Mouse (Mus musculus) Muller cell, postnatal 12 days (primary cell): ENCODE results near the gene Gm9958.
A peak's percentile ranks its signal among the peaks of the same experiment; 100 is the strongest.

Experiments
- DNase-seq: peaks from one replicate; pipeline ENCODE4 v3.0.0-alpha.2; 2015; ENCODE audit errors: inconsistent ontology term

Gene Gm9958

GRCm38 (mm10) chr5:90367067-90367303, at the start of gene Gm9958:
Gm9958 (plus strand) TSS chr5:90367204.
- no peak for DNase-seq

DNA sequence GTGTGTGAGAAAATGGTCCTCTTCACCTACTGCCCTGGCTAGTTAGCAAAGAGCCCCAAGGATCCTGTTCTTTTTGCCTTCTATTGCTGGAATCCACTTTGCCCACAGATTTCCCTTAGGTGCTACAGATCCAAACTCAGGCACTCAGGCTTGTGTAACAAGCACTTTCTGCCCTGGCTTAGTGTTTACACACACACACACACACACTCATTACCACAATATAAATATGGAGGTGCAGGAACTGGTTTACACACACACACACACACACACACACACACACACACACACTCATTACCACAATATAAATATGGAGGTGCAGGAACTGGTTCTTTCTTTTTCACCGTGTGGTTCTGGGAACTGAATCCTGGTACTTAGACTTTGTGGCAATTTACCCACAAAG, 35.9 kb upstream of the Gm9958 start:
- DNase-seq, result no peak

DNA sequence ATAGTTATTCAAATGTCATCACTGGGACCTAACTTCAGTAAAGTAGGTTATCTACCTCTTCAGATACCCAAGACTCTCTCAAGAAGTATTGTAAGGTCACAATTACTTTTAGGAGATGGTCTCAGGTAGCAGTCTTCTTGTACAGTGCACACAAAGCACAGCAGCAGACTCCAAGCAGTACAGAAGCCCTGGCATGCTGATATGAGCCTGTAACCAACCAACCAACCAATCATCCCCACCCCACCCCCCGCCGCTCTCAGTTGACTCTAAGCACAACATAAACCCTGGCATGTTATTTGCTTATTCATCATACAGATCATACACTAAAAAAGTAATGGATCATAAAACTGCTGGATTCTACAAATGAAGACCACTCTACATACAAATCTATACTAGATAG, 34.5 kb upstream of the Gm9958 start:
- DNase-seq, result no peak

- no peak for DNase-seq
Measured at GRCm38 (mm10) chr5:90338177-90339091, 28.6 kb upstream of the Gm9958 start.

DNA sequence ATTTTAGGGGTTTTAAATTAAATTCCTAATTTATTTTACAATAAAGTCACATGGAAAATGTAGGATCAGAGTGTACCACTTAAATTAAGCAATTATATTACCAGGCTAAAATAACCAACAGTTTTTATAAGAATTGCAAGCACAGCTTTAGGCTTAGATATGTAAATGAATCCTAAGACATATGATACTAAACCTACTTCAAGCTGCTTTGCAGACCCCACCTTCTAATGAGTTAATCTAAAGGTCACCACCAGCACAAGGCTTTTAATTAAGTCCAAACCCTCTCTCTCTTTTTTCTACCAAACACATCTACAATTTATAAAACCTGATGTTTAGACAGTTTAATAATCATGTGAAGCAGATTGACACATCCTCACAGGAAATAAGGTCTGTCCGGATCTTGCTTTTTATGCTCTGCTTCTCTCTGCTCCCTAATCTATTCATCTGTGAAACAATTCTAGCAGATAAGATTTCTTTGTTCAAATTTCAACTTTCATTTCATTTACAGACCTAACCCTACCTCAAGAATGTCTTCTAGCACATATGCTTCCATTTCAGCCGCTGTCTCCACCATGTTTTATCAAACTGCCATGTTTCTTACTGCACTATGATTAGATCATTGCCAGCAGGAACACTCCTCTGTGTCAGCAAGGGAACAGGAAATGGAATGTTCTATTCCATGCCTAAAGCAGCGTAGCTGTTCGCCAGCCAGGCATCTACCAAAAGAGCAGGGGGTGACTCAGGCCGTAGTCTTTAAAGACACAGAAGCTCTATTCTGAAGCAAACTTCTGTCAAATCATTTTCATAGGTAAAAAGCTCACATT, 27.7 kb upstream of the Gm9958 start:
- DNase-seq, result peak; percentile 75

GRCm38 (mm10) chr5:90339953-90340343, 27.1 kb upstream of the Gm9958 start:
- DNase-seq, result no peak

GRCm38 (mm10) chr5:90340847-90341246, 26.2 kb upstream of the Gm9958 start:
- no peak for DNase-seq

- DNase-seq, result no peak
Measured at GRCm38 (mm10) chr5:90346877-90347276, 20.1 kb upstream of the Gm9958 start.

DNA sequence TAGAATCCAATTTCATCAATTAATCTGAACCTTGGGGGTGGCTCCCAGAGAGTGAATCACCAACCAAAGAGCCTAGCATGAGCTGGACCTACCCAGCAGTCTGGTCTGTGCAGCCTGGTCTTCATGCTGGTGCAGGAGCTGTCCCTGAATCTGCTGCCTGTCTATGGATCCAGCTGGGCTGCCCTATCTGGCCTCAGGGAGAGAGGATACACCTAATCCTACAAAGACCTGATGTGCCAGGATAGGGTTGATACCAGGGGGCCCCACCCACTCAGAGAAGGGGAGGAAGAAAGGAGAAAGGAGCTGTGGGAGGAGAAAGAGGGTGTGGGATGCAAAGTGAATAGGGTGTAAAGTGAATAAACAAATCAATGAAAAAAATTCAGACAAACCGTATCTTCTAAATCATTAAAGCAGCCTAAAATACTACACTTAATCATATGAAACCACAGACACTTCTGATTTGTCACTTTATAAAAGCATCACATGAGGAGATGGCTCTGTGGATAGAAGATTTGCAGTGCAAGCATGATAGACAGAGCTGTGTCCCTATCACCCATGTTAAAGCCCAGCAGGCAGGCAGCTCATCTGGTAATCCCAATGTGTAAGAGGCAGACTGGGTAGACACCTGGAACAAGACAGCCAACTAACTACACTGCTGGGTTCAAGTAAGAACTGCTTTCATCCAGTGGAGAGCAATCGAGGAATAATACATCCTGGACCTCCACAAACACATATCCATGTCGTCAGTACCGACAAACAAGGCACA, 13.3 kb upstream of the Gm9958 start:
- no peak for DNase-seq

DNA sequence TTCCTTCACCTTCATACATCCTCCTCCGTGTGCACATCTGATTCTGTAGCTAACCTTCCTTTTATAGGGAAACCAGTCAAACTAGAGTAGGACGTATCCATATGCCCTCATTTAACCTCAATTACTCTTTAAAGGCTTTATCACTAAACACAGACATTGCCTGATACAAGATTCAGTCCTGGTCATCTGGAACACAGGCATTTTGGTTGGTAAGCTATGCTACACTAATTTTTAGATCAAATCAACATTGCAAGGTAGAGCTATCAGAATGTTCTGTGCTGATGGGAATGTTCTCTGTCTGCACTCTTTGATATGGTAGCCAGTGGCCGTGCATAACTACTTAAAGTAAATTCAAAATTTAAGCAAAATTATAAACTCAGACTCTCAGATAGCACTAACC, 11.2 kb upstream of the Gm9958 start:
- DNase-seq, result no peak

DNA sequence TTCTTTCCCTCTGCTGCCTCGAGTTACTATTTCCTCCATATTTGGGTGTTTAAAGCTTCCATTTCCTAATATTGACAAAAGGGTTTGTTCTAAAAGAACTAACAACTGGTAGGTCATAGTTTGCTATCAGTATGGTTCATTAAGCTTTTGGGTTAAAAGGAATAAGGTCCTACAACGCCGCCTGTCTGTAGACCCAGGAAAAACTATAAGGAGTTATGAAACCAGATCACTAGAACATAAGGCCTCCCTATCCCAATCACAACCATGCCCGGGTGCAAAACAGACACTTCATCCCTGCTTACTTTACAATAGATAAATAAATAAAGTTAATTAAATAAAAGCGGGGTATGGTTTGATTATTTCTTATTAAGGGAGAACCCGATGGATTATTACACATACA, 2.5 kb upstream of the Gm9958 start:
- peak; percentile 80 for DNase-seq

DNA sequence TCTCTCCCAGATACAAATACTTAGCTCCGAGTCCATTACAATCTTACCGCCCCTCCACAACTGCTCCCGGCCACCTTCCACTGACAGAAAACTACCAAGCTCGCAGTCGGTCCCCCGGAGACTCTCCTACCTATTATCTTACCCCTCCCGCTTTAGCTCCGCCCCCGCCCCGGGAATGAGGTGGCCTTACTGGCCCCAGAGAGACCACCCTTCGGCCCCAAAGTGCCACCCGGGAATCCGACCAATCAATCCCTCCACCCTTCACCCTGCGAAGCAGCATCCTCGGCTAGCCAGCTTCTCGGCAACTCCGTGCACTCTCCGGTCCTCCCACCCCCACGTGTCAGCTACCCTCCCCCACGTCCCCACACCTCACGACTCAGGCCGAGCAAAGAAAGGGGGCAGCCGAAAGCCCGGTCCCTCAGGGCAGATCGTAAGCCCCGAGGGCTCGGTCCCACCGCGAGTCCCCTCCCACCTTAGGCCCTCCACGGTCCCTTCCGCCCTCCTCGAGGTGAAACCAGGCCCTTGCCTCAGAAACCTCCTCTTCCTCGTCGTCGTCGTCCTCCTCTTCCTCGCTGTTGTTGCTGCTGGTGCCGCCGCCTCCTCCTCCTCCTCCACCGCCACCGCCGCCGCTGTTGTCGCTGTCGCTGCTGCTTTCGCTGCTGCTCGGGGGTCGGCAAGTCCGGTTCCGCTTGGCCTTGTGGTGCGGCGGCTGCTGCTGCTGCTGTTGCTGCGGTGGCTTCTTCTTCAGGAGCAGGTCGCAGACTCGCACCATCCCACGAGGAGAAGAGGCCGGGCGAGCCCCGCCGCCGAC, 1.7 kb upstream of the Gm9958 start:
- peak; percentile 73 for DNase-seq

- peak; percentile 98 for DNase-seq
Measured at GRCm38 (mm10) chr5:90366121-90367066, 610 bp upstream of the Gm9958 start, which contains the start of gene Ankrd17. Ankrd17 (minus strand) TSS chr5:90366577.

GRCm38 (mm10) chr5:90370401-90370800, 3.4 kb downstream of the Gm9958 start:
- no peak for DNase-seq

- no peak for DNase-seq
Measured at GRCm38 (mm10) chr5:90373708-90374107, 6.7 kb downstream of the Gm9958 start.

GRCm38 (mm10) chr5:90381458-90381857, 14.5 kb downstream of the Gm9958 start:
- DNase-seq, result no peak

GRCm38 (mm10) chr5:90383080-90383479, 16.1 kb downstream of the Gm9958 start:
- no peak for DNase-seq

DNA sequence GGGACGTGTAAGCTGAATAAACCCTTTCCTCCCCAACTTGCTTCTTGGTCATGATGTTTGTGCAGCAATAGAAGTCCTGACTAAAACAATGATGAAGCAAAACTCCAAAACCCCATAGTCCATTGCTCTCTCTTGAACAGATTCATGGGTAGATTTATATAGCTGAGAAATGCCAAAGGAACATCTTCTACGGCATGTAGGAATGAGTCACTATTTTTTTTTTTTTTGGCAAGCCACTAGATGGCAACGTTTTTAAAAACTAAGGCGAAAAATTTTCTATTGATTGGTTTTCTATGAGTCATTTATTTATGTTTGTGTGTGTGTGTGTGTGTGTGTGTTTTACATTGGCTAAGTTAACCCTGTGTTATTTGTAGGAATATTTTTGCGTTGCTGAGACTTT, 26.8 kb downstream of the Gm9958 start:
- no peak for DNase-seq

- DNase-seq, result no peak
Measured at GRCm38 (mm10) chr5:90394322-90394721, 27.3 kb downstream of the Gm9958 start.

DNA sequence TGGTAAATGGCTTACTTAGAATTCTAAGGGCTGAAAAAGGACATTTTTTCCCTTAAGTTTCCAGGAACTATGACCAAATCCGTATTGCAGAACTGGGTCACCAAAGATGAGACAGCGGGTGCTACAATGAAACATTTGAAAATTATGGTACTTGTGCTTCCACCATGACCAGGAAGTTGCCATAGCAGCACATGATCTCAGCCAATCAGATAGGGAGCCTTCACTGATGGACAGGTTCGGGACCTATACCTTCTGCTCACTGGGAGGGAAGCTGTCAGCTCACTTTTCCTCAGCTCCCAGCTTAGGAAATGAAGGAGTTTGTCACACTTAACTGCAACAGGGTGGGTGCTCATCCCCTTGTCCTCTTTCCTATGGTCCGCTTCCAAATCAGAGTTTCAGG, 29.8 kb downstream of the Gm9958 start:
- no peak for DNase-seq
